Mouse (Mus musculus) cerebellum, adult 18-20 months (tissue): Measurements from ENCODE around the gene Gm11084.

Source experiments
- DNase-seq, 2 experiments: peaks; one replicate each; pipeline ENCODE4 v3.0.0; 2021

Gene Gm11084

DNA sequence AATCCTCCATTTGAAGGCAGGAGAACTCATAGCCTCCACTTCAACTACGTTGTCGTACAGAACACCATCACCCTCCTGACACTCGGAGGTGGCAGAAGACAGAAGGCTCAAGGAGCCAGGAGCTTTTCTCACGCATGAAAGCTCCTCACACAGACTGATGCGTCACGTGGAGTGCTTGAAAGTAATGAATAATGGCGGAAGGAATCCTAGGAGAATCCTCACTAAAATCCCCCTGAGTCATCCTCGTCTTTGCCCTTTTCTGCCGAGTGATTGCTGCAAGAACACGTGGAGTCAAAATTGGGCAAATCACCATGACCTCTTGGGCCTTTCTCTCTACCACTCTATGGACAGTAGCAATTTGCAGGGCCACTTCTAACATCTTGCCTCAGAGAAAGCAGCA is 61.5 kb downstream of the Gm11084 start:
- DNase-seq = no peak
